Mouse (Mus musculus): Measurements from ENCODE around the gene Ube2l3. TPM values are rescaled to one million over a fixed set of nuclear protein-coding genes. Genes with fewer than 3 reads are reported as not detected.
"Not testable (repeated sequence)": the region's sequence is repeated elsewhere in the genome, so short reads cannot be mapped to it uniquely, and the experiment has no call there.

Ube2l3 gene
- polyA plus RNA-seq, 2 experiments = 65.1 to 218 TPM

DNA sequence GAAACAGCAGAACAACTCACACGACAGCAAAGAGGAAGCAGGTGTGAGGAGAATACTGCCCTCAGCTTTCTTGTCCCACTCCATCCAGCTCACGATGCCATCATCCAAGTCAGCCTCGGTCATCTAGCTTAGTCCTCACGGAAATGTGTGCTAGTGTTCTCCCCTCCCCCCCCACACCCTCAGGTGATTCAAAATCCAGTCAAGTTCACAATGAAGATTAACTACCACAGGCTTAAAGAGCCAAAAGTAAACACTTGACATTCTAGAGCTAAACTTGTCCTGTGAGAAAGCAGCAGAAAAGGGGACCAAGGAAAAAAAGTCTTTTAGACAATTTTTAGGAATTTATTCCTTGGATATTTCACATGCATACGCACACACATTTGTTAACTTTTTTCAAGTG, 34.4 kb downstream of the Ube2l3 start:
- WGBS (ENCODE audit: insufficient replicate concordance) = 74% methylated on average over 5 of the region's 5 CpGs
- DNase-seq (ENCODE audit: low read depth in 3 of 3, low spot score in 3 of 3) = no peak
- no peak for ATAC-seq (ENCODE audit: insufficient read depth)
- no peak overlapping the region for H3K27ac ChIP-seq
- no peaks in the 10 kb centered on the region for H3K9me3 ChIP-seq (ENCODE audit: control insufficient read depth, low read length)
- no peaks in the 10 kb centered on the region for H3K27me3 ChIP-seq (ENCODE audit: control insufficient read depth, insufficient read depth, low read length)
- TF ChIP-seq CTCF (IDR thresholded peaks at IDR 0.05; ENCODE audit: low read depth) (no peak), EP300 (IDR thresholded peaks at IDR 0.05; ENCODE audit: low read depth) (no peak)
- no peak overlapping the region for H3K4me2 ChIP-seq (ENCODE audit: low read depth)
- no peak overlapping the region for H3K9ac ChIP-seq (replicated peaks)
- no peak overlapping the region for H3K4me3 ChIP-seq (ENCODE audit: insufficient read depth in 1 of 2, low read depth in 2 of 2, low read length in 2 of 2)
- H3K36me3 ChIP-seq (replicated peaks; ENCODE audit: control insufficient read depth, insufficient read depth, low read depth) = peaks cover 21% of the 10 kb centered on the region
- no peaks in the 10 kb centered on the region for H3K4me1 ChIP-seq (replicated peaks; ENCODE audit: control insufficient read depth in 2 of 2, insufficient read depth in 2 of 2, low read length in 1 of 2)

DNA sequence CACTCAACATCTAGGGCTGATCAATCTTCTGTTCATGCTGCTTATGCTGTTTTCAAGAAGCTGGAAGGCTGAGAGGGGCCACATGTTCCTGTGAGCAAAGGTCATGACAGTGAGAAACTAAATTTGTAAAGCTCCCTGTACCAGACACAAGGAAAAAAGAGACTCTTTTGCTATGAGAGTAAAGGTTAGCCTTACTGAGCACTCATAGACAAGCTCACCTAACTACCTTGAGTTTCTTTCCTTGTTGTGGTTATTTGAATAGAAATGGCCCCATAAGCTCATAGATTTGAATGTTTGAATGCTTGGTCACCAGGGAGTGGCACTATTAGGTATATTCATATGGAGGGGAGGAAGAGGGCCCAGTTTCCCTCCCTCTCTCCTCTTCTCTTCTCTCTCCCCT, 35.3 kb downstream of the Ube2l3 start:
- Histone ChIP-seq H3K4me3 (ENCODE audit: insufficient read depth in 1 of 2, low read depth in 2 of 2, low read length in 2 of 2) (no peak overlapping the region), H3K9me3 (ENCODE audit: control insufficient read depth, low read length) (no peaks in the 10 kb centered on the region), H3K4me2 (ENCODE audit: low read depth) (no peak overlapping the region), H3K27ac (no peak overlapping the region), H3K27me3 (ENCODE audit: control insufficient read depth, insufficient read depth, low read length) (no peaks in the 10 kb centered on the region), H3K36me3 (replicated peaks; ENCODE audit: control insufficient read depth, insufficient read depth, low read depth) (peaks cover 16% of the 10 kb centered on the region), H3K9ac (replicated peaks) (no peak overlapping the region), H3K4me1 (replicated peaks; ENCODE audit: control insufficient read depth in 2 of 2, insufficient read depth in 2 of 2, low read length in 1 of 2) (no peaks in the 10 kb centered on the region)
- no peak for DNase-seq (ENCODE audit: low read depth in 3 of 3, low spot score in 3 of 3)
- TF ChIP-seq EP300 (IDR thresholded peaks at IDR 0.05; ENCODE audit: low read depth) = no peak
- no peak for TF ChIP-seq CTCF (IDR thresholded peaks at IDR 0.05; ENCODE audit: low read depth)
- no peak for ATAC-seq (ENCODE audit: insufficient read depth)

DNA sequence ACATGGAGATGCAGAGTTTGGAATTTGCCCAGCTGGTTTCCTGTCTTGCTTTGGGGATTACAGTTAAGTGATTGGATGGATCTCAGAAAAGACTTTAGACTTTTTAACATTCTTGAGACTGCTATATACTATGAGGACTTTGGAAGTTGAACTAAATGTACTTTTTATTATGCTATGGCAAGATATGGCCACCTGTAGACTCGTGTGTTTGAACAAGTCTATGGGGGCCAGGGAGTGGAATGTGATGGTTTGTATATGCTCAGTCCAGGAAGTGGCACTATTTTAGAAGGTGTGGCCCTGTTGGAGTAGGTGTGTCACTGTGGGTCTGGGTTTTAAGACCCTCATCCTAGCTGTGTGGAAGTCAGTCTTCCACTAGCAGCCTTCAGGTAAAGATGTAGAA, 37.0 kb downstream of the Ube2l3 start:
- H3K36me3 ChIP-seq (replicated peaks; ENCODE audit: control insufficient read depth, insufficient read depth, low read depth) = peaks cover 13% of the 10 kb centered on the region
- not testable (repeated sequence) for ATAC-seq (ENCODE audit: insufficient read depth); DNase-seq (ENCODE audit: low read depth in 3 of 3, low spot score in 3 of 3); H3K4me2 ChIP-seq (ENCODE audit: low read depth); H3K4me3 ChIP-seq (ENCODE audit: insufficient read depth in 1 of 2, low read depth in 2 of 2, low read length in 2 of 2); H3K9ac ChIP-seq (replicated peaks); H3K27ac ChIP-seq; H3K27me3 ChIP-seq (ENCODE audit: control insufficient read depth, insufficient read depth, low read length); H3K4me1 ChIP-seq (replicated peaks; ENCODE audit: control insufficient read depth in 2 of 2, insufficient read depth in 2 of 2, low read length in 1 of 2); H3K9me3 ChIP-seq (ENCODE audit: control insufficient read depth, low read length)
- WGBS (ENCODE audit: insufficient replicate concordance) = 66% methylated on average over 1 of the region's 1 CpGs

DNA sequence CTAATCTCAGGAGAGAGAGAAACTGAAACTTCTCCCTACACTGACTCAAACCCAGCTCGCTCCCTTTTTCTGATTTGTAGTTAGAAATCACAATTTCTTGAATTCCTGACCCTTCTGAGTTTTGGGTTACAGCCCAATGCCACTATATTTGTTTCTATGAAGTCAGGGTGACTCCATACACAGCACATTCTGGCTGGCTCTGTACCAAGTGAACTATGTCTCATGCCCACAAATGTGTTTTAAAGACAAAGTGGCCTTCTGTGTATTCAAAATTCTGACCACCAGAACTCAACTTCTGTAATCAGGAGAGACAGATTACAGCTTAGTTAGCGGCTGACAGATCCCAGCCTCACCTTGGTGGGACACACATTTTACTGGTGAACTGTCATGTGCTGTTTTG, 48.1 kb downstream of the Ube2l3 start:
- no peak for ATAC-seq (ENCODE audit: insufficient read depth)
- H3K4me3 ChIP-seq (ENCODE audit: insufficient read depth in 1 of 2, low read depth in 2 of 2, low read length in 2 of 2) = no peak overlapping the region

DNA sequence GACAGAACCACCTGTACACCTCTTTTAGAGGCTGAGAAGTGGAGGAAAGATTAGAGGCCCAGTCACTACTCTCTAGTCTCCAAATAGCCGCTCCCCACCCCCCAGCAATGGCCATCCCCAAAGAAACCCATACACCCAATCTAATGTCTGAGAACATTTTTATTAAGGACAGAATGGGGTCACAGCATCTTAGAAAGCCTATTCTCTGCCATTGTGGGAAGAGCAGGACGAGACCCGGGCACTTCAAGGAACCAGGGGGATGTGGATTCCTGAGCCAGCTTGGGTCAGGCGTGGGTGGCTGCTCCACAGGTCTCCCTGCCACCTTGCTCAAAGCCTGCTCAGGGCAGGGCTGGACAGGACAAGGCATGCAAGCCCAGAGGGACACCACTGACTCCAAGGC, 50.6 kb downstream of the Ube2l3 start:
- no peak overlapping the region for H3K27ac ChIP-seq
- TF ChIP-seq EP300 (IDR thresholded peaks at IDR 0.05; ENCODE audit: low read depth) (no peak), CTCF (IDR thresholded peaks at IDR 0.05; ENCODE audit: low read depth) (no peak)
- H3K4me1 ChIP-seq (replicated peaks; ENCODE audit: control insufficient read depth in 2 of 2, insufficient read depth in 2 of 2, low read length in 1 of 2) = peaks cover 2 to 10% of the 10 kb centered on the region in 2 experiments; a peak in 3 of 4 replicates
- no peak overlapping the region for H3K4me2 ChIP-seq (ENCODE audit: low read depth)
- no peak overlapping the region for H3K4me3 ChIP-seq (ENCODE audit: insufficient read depth in 1 of 2, low read depth in 2 of 2, low read length in 2 of 2)
- WGBS (ENCODE audit: insufficient replicate concordance) = 83% methylated on average over 4 of the region's 4 CpGs
- no peaks in the 10 kb centered on the region for H3K9me3 ChIP-seq (ENCODE audit: control insufficient read depth, low read length)
- ATAC-seq (ENCODE audit: insufficient read depth) = no peak
- no peak overlapping the region for H3K9ac ChIP-seq (replicated peaks)
- H3K36me3 ChIP-seq (replicated peaks; ENCODE audit: control insufficient read depth, insufficient read depth, low read depth) = peaks cover 15% of the 10 kb centered on the region
- DNase-seq (ENCODE audit: low read depth in 3 of 3, low spot score in 3 of 3) = no peak
- H3K27me3 ChIP-seq (ENCODE audit: control insufficient read depth, insufficient read depth, low read length) = no peaks in the 10 kb centered on the region

More for the DNA sequence above, 48.1 kb downstream of the Ube2l3 start:
- no peak overlapping the region for H3K27ac ChIP-seq
- H3K36me3 ChIP-seq (replicated peaks; ENCODE audit: control insufficient read depth, insufficient read depth, low read depth) = peaks cover 28% of the 10 kb centered on the region
- H3K9ac ChIP-seq (replicated peaks) = no peak overlapping the region
- 81% methylated on average over 2 of the region's 2 CpGs for WGBS (ENCODE audit: insufficient replicate concordance)
- DNase-seq (ENCODE audit: low read depth in 3 of 3, low spot score in 3 of 3) = no peak
- H3K4me2 ChIP-seq (ENCODE audit: low read depth) = no peak overlapping the region
- no peaks in the 10 kb centered on the region for H3K27me3 ChIP-seq (ENCODE audit: control insufficient read depth, insufficient read depth, low read length)
- TF ChIP-seq CTCF (IDR thresholded peaks at IDR 0.05; ENCODE audit: low read depth) = no peak
- H3K4me1 ChIP-seq (replicated peaks; ENCODE audit: control insufficient read depth in 2 of 2, insufficient read depth in 2 of 2, low read length in 1 of 2) = no peaks in the 10 kb centered on the region
- no peaks in the 10 kb centered on the region for H3K9me3 ChIP-seq (ENCODE audit: control insufficient read depth, low read length)

Data from liver, embryonic 14.5 days (tissue).